Mouse (Mus musculus): ENCODE measurements around the gene P4hb. TPM values are rescaled to one million over a fixed set of nuclear protein-coding genes. Genes with fewer than 3 reads are reported as not detected.
A peak's percentile ranks its signal among the peaks of the same experiment; 100 is the strongest.
"Not testable (repeated sequence)": the region's sequence is repeated elsewhere in the genome, so short reads cannot be mapped to it uniquely, and the experiment has no call there.

P4hb gene
- polyA plus RNA-seq, 1 experiment = 23.2 TPM

DNA sequence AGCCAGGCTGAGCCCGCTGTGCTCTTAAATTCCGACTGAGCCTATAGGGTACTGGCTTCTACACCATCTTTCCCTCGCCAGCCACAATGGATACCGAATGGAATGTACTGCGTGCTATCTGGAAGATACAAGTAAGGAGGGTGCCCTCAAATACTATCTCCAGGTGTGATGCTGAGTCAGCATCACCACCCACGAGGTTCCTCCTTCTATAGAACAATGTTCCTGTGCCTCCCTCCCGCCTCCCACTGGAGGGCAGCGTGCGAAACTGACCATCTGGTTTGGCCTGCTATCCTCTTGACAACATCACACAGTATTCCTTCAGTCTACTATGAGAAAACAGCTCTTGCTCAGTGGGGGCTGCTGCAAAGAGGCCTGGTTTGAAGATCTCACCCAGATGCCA, 7.9 kb downstream of the P4hb start:
- H3K4me3 ChIP-seq (replicated peaks) = no peak overlapping the region
- H3K9me3 ChIP-seq (ENCODE audit: control insufficient read depth, low read length) = no peaks in the 10 kb centered on the region
- H3K27me3 ChIP-seq (ENCODE audit: control insufficient read depth) = no peaks in the 10 kb centered on the region
- TF ChIP-seq TAL1 (IDR thresholded peaks at IDR 0.05; ENCODE audit: low read length) (no peak), GATA1 (IDR thresholded peaks at IDR 0.05; ENCODE audit: low read length) (no peak)
- H3K36me3 ChIP-seq (ENCODE audit: control insufficient read depth) = peaks cover 90% of the 10 kb centered on the region
- peaks cover 5% of the 10 kb centered on the region for H3K4me1 ChIP-seq (ENCODE audit: control insufficient read depth)

- Histone ChIP-seq H3K27me3 (ENCODE audit: control insufficient read depth) (no peaks in the 10 kb centered on the region), H3K36me3 (ENCODE audit: control insufficient read depth) (peaks cover 87% of the 10 kb centered on the region), H3K4me1 (ENCODE audit: control insufficient read depth) (peaks cover 2% of the 10 kb centered on the region), H3K4me3 (replicated peaks) (no peak overlapping the region), H3K9me3 (ENCODE audit: control insufficient read depth, low read length) (no peaks in the 10 kb centered on the region)
- no peak for TF ChIP-seq TAL1 (IDR thresholded peaks at IDR 0.05; ENCODE audit: low read length)
- TF ChIP-seq GATA1 (IDR thresholded peaks at IDR 0.05; ENCODE audit: low read length) = no peak
Observed at GRCm38 (mm10) chr11:120562949-120563348, 10.1 kb downstream of the P4hb start.

- no peak for TF ChIP-seq GATA1 (IDR thresholded peaks at IDR 0.05; ENCODE audit: low read length)
- TF ChIP-seq TAL1 (IDR thresholded peaks at IDR 0.05; ENCODE audit: low read length) = no peak
- Histone ChIP-seq H3K36me3 (ENCODE audit: control insufficient read depth) (peaks cover 69% of the 10 kb centered on the region), H3K9me3 (ENCODE audit: control insufficient read depth, low read length) (0 out of 2 replicates have a peak, but pooled peaks cover 2% of the 10 kb centered on the region), H3K27me3 (ENCODE audit: control insufficient read depth) (no peaks in the 10 kb centered on the region), H3K4me1 (ENCODE audit: control insufficient read depth) (peaks cover 2% of the 10 kb centered on the region; the same call in 1 of the 2 replicates), H3K4me3 (replicated peaks) (no peak overlapping the region)
Observed at GRCm38 (mm10) chr11:120560952-120561728, 11.9 kb downstream of the P4hb start.

- H3K27me3 ChIP-seq (ENCODE audit: control insufficient read depth); H3K9me3 ChIP-seq (ENCODE audit: control insufficient read depth, low read length); H3K4me3 ChIP-seq (replicated peaks); H3K4me1 ChIP-seq (ENCODE audit: control insufficient read depth): not testable (repeated sequence)
- peaks cover 48% of the 10 kb centered on the region for H3K36me3 ChIP-seq (ENCODE audit: control insufficient read depth)
Observed at GRCm38 (mm10) chr11:120558843-120559242, 14.2 kb downstream of the P4hb start.

- Histone ChIP-seq H3K9me3 (ENCODE audit: control insufficient read depth, low read length) (0 out of 2 replicates have a peak, but pooled peaks cover 2% of the 10 kb centered on the region), H3K4me3 (replicated peaks) (no peak overlapping the region), H3K4me1 (ENCODE audit: control insufficient read depth) (peaks cover 6% of the 10 kb centered on the region), H3K27me3 (ENCODE audit: control insufficient read depth) (no peaks in the 10 kb centered on the region), H3K36me3 (ENCODE audit: control insufficient read depth) (peaks cover 12% of the 10 kb centered on the region)
- TF ChIP-seq GATA1 (IDR thresholded peaks at IDR 0.05; ENCODE audit: low read length) = no peak
- no peak for TF ChIP-seq TAL1 (IDR thresholded peaks at IDR 0.05; ENCODE audit: low read length)
Observed at GRCm38 (mm10) chr11:120555260-120555659, 17.8 kb downstream of the P4hb start.

- Histone ChIP-seq H3K4me3 (replicated peaks) (no peak overlapping the region), H3K9me3 (ENCODE audit: control insufficient read depth, low read length) (0 out of 2 replicates have a peak, but pooled peaks cover 2% of the 10 kb centered on the region), H3K27me3 (ENCODE audit: control insufficient read depth) (no peaks in the 10 kb centered on the region), H3K36me3 (ENCODE audit: control insufficient read depth) (peaks cover 8% of the 10 kb centered on the region), H3K4me1 (ENCODE audit: control insufficient read depth) (peaks cover 10% of the 10 kb centered on the region)
- TF ChIP-seq TAL1 (IDR thresholded peaks at IDR 0.05; ENCODE audit: low read length) = no peak
- TF ChIP-seq GATA1 (IDR thresholded peaks at IDR 0.05; ENCODE audit: low read length) = no peak
Observed at GRCm38 (mm10) chr11:120554834-120555233, 18.2 kb downstream of the P4hb start.

- Histone ChIP-seq H3K4me1 (ENCODE audit: control insufficient read depth) (peaks cover 29% of the 10 kb centered on the region), H3K4me3 (replicated peaks) (no peak overlapping the region), H3K27me3 (ENCODE audit: control insufficient read depth) (no peaks in the 10 kb centered on the region), H3K36me3 (ENCODE audit: control insufficient read depth) (no peaks in the 10 kb centered on the region), H3K9me3 (ENCODE audit: control insufficient read depth, low read length) (0 out of 2 replicates have a peak, but pooled peaks cover 2% of the 10 kb centered on the region)
- TF ChIP-seq TAL1 (IDR thresholded peaks at IDR 0.05; ENCODE audit: low read length) = no peak
- no peak for TF ChIP-seq GATA1 (IDR thresholded peaks at IDR 0.05; ENCODE audit: low read length)
Observed at GRCm38 (mm10) chr11:120552736-120553135, 20.3 kb downstream of the P4hb start.

- H3K27me3 ChIP-seq (ENCODE audit: control insufficient read depth) = no peaks in the 10 kb centered on the region
- no peaks in the 10 kb centered on the region for H3K36me3 ChIP-seq (ENCODE audit: control insufficient read depth)
- H3K9me3 ChIP-seq (ENCODE audit: control insufficient read depth, low read length) = no peaks in the 10 kb centered on the region
- H3K4me3 ChIP-seq (replicated peaks) = peak within 1 kb of the TSS; percentile 80
- TF ChIP-seq TAL1 (IDR thresholded peaks at IDR 0.05; ENCODE audit: low read length) = no peak
- TF ChIP-seq GATA1 (IDR thresholded peaks at IDR 0.05; ENCODE audit: low read length) = no peak
- peaks cover 35% of the 10 kb centered on the region for H3K4me1 ChIP-seq (ENCODE audit: control insufficient read depth)
Observed at GRCm38 (mm10) chr11:120550810-120551440, 22.1 kb downstream of the P4hb start, which contains the start of gene Ppp1r27. Gene Ppp1r27, minus strand, starts transcription at chr11:120551132.

DNA sequence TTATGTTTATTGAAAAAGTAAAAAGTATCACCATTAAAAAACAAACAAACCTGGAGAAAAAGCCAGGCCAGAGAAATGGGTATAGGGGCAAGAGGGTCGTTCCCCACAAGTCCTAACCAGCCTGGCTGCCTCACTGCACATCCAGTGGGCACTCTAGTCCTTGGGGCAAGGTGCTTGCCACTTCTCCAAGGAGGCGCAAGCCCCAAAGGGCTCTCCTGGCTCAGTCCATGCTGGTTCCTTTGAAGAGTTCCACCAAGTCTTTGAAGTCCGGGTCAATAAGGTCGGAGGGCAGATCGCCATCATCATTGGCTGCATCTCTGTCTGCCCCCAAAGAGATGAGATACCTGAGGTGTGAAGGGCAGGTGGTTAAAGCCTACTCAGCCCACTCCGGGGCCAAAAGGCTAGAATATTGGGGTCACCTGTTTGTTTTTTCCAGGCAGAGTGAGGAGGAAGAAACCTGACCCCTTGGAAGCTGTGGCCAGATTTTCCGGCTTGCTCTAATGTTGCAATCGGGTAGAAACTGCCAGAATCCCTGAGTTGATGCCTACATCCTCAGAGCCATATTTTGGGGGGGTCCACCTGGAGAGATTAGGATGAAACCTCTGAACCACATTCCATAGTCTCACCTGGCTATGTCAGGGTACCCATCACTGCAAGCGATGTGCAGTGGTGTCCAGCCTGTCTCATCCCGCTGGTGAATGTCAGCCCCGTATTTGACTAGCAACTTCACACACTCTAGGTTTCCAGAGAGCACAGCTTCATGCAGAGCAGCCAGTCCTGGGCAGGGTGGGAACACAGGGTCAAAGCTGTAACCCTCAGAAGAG, 22.9 kb downstream of the P4hb start:
- H3K36me3 ChIP-seq (ENCODE audit: control insufficient read depth) = no peaks in the 10 kb centered on the region
- TF ChIP-seq TAL1 (IDR thresholded peaks at IDR 0.05; ENCODE audit: low read length) (no peak), GATA1 (IDR thresholded peaks at IDR 0.05; ENCODE audit: low read length) (no peak)

More for the DNA sequence above, 22.9 kb downstream of the P4hb start:
- H3K27me3 ChIP-seq (ENCODE audit: control insufficient read depth) = no peaks in the 10 kb centered on the region
- H3K4me1 ChIP-seq (ENCODE audit: control insufficient read depth) = peaks cover 35% of the 10 kb centered on the region
- peak overlapping the region; percentile 80 for H3K4me3 ChIP-seq (replicated peaks)
- no peaks in the 10 kb centered on the region for H3K9me3 ChIP-seq (ENCODE audit: control insufficient read depth, low read length)

Data from erythroblast, embryonic 14.5 days (primary cell).